Mouse (Mus musculus): ENCODE data around the gene Chil4. TPM values are rescaled to one million over a fixed set of nuclear protein-coding genes. Genes with fewer than 3 reads are reported as not detected.

The Chil4 gene
- polyA plus RNA-seq, 1 experiment, result not detected

GRCm38 (mm10) chr3:106171135-106171731 lies 48.1 kb downstream of the Chil4 start:
- H3K27me3 ChIP-seq (ENCODE audit: control insufficient read depth, insufficient read depth, low read length, poor library complexity, severe bottlenecking), result no peaks in the 10 kb centered on the region
- H3K4me3 ChIP-seq (ENCODE audit: low read depth, low read length), result no peak overlapping the region
- TF ChIP-seq EP300 (IDR thresholded peaks at IDR 0.05; ENCODE audit: insufficient read depth, low read depth, low read length) (no peak), POLR2A (IDR thresholded peaks at IDR 0.05; ENCODE audit: insufficient read depth, low read length) (no peak), CTCF (IDR thresholded peaks at IDR 0.05; ENCODE audit: low read depth, low read length) (no peak)
- H3K9me3 ChIP-seq (replicated peaks; ENCODE audit: control insufficient read depth, insufficient read depth, low read length, poor library complexity, severe bottlenecking), result no peaks in the 10 kb centered on the region
- H3K36me3 ChIP-seq (ENCODE audit: control insufficient read depth, insufficient read depth, low read length, poor library complexity, severe bottlenecking), result no peaks in the 10 kb centered on the region
- no peak overlapping the region for H3K27ac ChIP-seq (ENCODE audit: insufficient read depth, low read length)
- H3K9ac ChIP-seq (ENCODE audit: low read depth, poor library complexity, severe bottlenecking), result no peak overlapping the region
- no peaks in the 10 kb centered on the region for H3K4me1 ChIP-seq (ENCODE audit: control insufficient read depth, insufficient read depth, low read length)

- H3K4me3 ChIP-seq (ENCODE audit: low read depth, low read length), result no peak overlapping the region
- H3K4me1 ChIP-seq (ENCODE audit: control insufficient read depth, insufficient read depth, low read length), result no peaks in the 10 kb centered on the region
- TF ChIP-seq EP300 (IDR thresholded peaks at IDR 0.05; ENCODE audit: insufficient read depth, low read depth, low read length) (no peak), CTCF (IDR thresholded peaks at IDR 0.05; ENCODE audit: low read depth, low read length) (no peak), POLR2A (IDR thresholded peaks at IDR 0.05; ENCODE audit: insufficient read depth, low read length) (no peak)
- H3K9me3 ChIP-seq (replicated peaks; ENCODE audit: control insufficient read depth, insufficient read depth, low read length, poor library complexity, severe bottlenecking), result no peaks in the 10 kb centered on the region
- H3K36me3 ChIP-seq (ENCODE audit: control insufficient read depth, insufficient read depth, low read length, poor library complexity, severe bottlenecking), result no peaks in the 10 kb centered on the region
- no peak overlapping the region for H3K27ac ChIP-seq (ENCODE audit: insufficient read depth, low read length)
- H3K27me3 ChIP-seq (ENCODE audit: control insufficient read depth, insufficient read depth, low read length, poor library complexity, severe bottlenecking), result no peaks in the 10 kb centered on the region
- no peak overlapping the region for H3K9ac ChIP-seq (ENCODE audit: low read depth, poor library complexity, severe bottlenecking)
These were observed 48.7 kb downstream of the Chil4 start for GRCm38 (mm10) chr3:106170522-106171053.

- Histone ChIP-seq H3K4me3 (ENCODE audit: low read depth, low read length) (no peak within 1 kb of the TSS), H3K4me1 (ENCODE audit: control insufficient read depth, insufficient read depth, low read length) (no peaks in the 10 kb centered on the region), H3K9me3 (replicated peaks; ENCODE audit: control insufficient read depth, insufficient read depth, low read length, poor library complexity, severe bottlenecking) (no peaks in the 10 kb centered on the region), H3K27ac (ENCODE audit: insufficient read depth, low read length) (no peak within 1 kb of the TSS), H3K9ac (ENCODE audit: low read depth, poor library complexity, severe bottlenecking) (no peak within 1 kb of the TSS), H3K36me3 (ENCODE audit: control insufficient read depth, insufficient read depth, low read length, poor library complexity, severe bottlenecking) (no peaks in the 10 kb centered on the region), H3K27me3 (ENCODE audit: control insufficient read depth, insufficient read depth, low read length, poor library complexity, severe bottlenecking) (no peaks in the 10 kb centered on the region)
- TF ChIP-seq EP300 (IDR thresholded peaks at IDR 0.05; ENCODE audit: insufficient read depth, low read depth, low read length) (no peak), CTCF (IDR thresholded peaks at IDR 0.05; ENCODE audit: low read depth, low read length) (no peak)
These were observed 51.8 kb downstream of the Chil4 start, which contains the start of gene Chil3 for GRCm38 (mm10) chr3:106167464-106167863. TSS of gene Chil3 (minus strand) at chr3:106167564.

GRCm38 (mm10) chr3:106154413-106154812 lies 64.9 kb downstream of the Chil4 start:
- Histone ChIP-seq H3K4me1 (ENCODE audit: control insufficient read depth, insufficient read depth, low read length) (no peaks in the 10 kb centered on the region), H3K27ac (ENCODE audit: insufficient read depth, low read length) (no peak overlapping the region), H3K9ac (ENCODE audit: low read depth, poor library complexity, severe bottlenecking) (no peak overlapping the region), H3K36me3 (ENCODE audit: control insufficient read depth, insufficient read depth, low read length, poor library complexity, severe bottlenecking) (no peaks in the 10 kb centered on the region), H3K9me3 (replicated peaks; ENCODE audit: control insufficient read depth, insufficient read depth, low read length, poor library complexity, severe bottlenecking) (no peaks in the 10 kb centered on the region), H3K27me3 (ENCODE audit: control insufficient read depth, insufficient read depth, low read length, poor library complexity, severe bottlenecking) (no peaks in the 10 kb centered on the region), H3K4me3 (ENCODE audit: low read depth, low read length) (no peak overlapping the region)
- no peak for TF ChIP-seq CTCF (IDR thresholded peaks at IDR 0.05; ENCODE audit: low read depth, low read length)
- no peak for TF ChIP-seq EP300 (IDR thresholded peaks at IDR 0.05; ENCODE audit: insufficient read depth, low read depth, low read length)
- TF ChIP-seq POLR2A (IDR thresholded peaks at IDR 0.05; ENCODE audit: insufficient read depth, low read length), result no peak

Other genes starting within 250 kb of the Chil4 start
- 5.7 and 5.9 TPM in 2 replicates for gene Ovgp1, start 245.8 kb downstream of the Chil4 start, polyA plus RNA-seq (2011; ENCODE audit: insufficient read depth, insufficient read length, low read depth, missing spikeins)
- 0.67 and 1.5 TPM in 2 replicates for gene Pifo, start 204.9 kb downstream of the Chil4 start, polyA plus RNA-seq (2011; ENCODE audit: insufficient read depth, insufficient read length, low read depth, missing spikeins)
- not detected in 2 replicates for gene Chil5, start 186.7 kb downstream of the Chil4 start, polyA plus RNA-seq (2011; ENCODE audit: insufficient read depth, insufficient read length, low read depth, missing spikeins)
- not detected in 2 replicates for gene Chia1, start 106.3 kb downstream of the Chil4 start, polyA plus RNA-seq (2011; ENCODE audit: insufficient read depth, insufficient read length, low read depth, missing spikeins)
- not detected in 2 replicates for gene Chil3, start 51.9 kb downstream of the Chil4 start, polyA plus RNA-seq (2011; ENCODE audit: insufficient read depth, insufficient read length, low read depth, missing spikeins)
- gene Chil6, start 186.7 kb upstream of the Chil4 start, polyA plus RNA-seq (2011; ENCODE audit: insufficient read depth, insufficient read length, low read depth, missing spikeins), result not detected in 2 replicates

Measured in ES-Bruce4 (cell line).